Mouse (Mus musculus): ENCODE measurements around the gene Vcam1. TPM values are rescaled to one million over a fixed set of nuclear protein-coding genes. Genes with fewer than 3 reads are reported as not detected.

Vcam1 gene
- total and polyA plus RNA-seq, 2 experiments, result 1.9 to 16.9 TPM

- Histone ChIP-seq H3K4me1 (ENCODE audit: control insufficient read depth, insufficient read depth, low read length) (no peaks in the 10 kb centered on the region), H3K27me3 (ENCODE audit: control insufficient read depth, insufficient read depth, low read length) (no peaks in the 10 kb centered on the region), H3K36me3 (ENCODE audit: control insufficient read depth, insufficient read depth, low read length) (no peaks in the 10 kb centered on the region), H3K27ac (replicated peaks; ENCODE audit: insufficient read depth, low read depth, low read length) (no peak overlapping the region), H3K79me2 (ENCODE audit: control insufficient read depth, insufficient read depth, low read length) (no peaks in the 10 kb centered on the region), H3K9ac (ENCODE audit: low read depth, low read length) (no peak overlapping the region), H3K4me3 (ENCODE audit: insufficient read depth, low read depth, low read length) (no peak overlapping the region)
- no peak for DNase-seq (ENCODE audit: extremely low read depth, low read depth, low spot score)
- 59% methylated on average over 9 of the region's 9 CpGs for WGBS
- TF ChIP-seq POLR2A (IDR thresholded peaks at IDR 0.05; ENCODE audit: extremely low read depth, insufficient read depth, low read length), result no peak
- TF ChIP-seq CTCF (IDR thresholded peaks at IDR 0.05; ENCODE audit: low read depth, low read length), result no peak
Observed at GRCm38 (mm10) chr3:116148676-116149075, 19.2 kb upstream of the Vcam1 start.

- no peak overlapping the region for H3K9ac ChIP-seq (ENCODE audit: low read depth, low read length)
- H3K36me3 ChIP-seq (ENCODE audit: control insufficient read depth, insufficient read depth, low read length), result no peaks in the 10 kb centered on the region
- H3K4me1 ChIP-seq (ENCODE audit: control insufficient read depth, insufficient read depth, low read length), result peaks cover 1% of the 10 kb centered on the region; the same call in 1 of the 2 replicates
- no peak overlapping the region for H3K27ac ChIP-seq (replicated peaks; ENCODE audit: insufficient read depth, low read depth, low read length)
- 97% methylated on average over 3 of the region's 3 CpGs for WGBS
- no peak for DNase-seq (ENCODE audit: extremely low read depth, low read depth, low spot score)
- TF ChIP-seq POLR2A (IDR thresholded peaks at IDR 0.05; ENCODE audit: extremely low read depth, insufficient read depth, low read length) (no peak), CTCF (IDR thresholded peaks at IDR 0.05; ENCODE audit: low read depth, low read length) (no peak)
- no peak overlapping the region for H3K4me3 ChIP-seq (ENCODE audit: insufficient read depth, low read depth, low read length)
- H3K27me3 ChIP-seq (ENCODE audit: control insufficient read depth, insufficient read depth, low read length), result no peaks in the 10 kb centered on the region
- no peaks in the 10 kb centered on the region for H3K79me2 ChIP-seq (ENCODE audit: control insufficient read depth, insufficient read depth, low read length)
Observed at GRCm38 (mm10) chr3:116141226-116141625, 11.7 kb upstream of the Vcam1 start.

GRCm38 (mm10) chr3:116139000-116139399 is 9.5 kb upstream of the Vcam1 start:
- Histone ChIP-seq H3K27me3 (ENCODE audit: control insufficient read depth, insufficient read depth, low read length) (no peaks in the 10 kb centered on the region), H3K4me1 (ENCODE audit: control insufficient read depth, insufficient read depth, low read length) (peaks cover 1% of the 10 kb centered on the region; the same call in 1 of the 2 replicates), H3K4me3 (ENCODE audit: insufficient read depth, low read depth, low read length) (no peak overlapping the region), H3K79me2 (ENCODE audit: control insufficient read depth, insufficient read depth, low read length) (no peaks in the 10 kb centered on the region), H3K9ac (ENCODE audit: low read depth, low read length) (no peak overlapping the region), H3K36me3 (ENCODE audit: control insufficient read depth, insufficient read depth, low read length) (no peaks in the 10 kb centered on the region), H3K27ac (replicated peaks; ENCODE audit: insufficient read depth, low read depth, low read length) (no peak overlapping the region)
- no peak for DNase-seq (ENCODE audit: extremely low read depth, low read depth, low spot score)
- TF ChIP-seq POLR2A (IDR thresholded peaks at IDR 0.05; ENCODE audit: extremely low read depth, insufficient read depth, low read length) (no peak), CTCF (IDR thresholded peaks at IDR 0.05; ENCODE audit: low read depth, low read length) (no peak)
- 67% methylated on average over 5 of the region's 5 CpGs for WGBS

- no peak overlapping the region for H3K9ac ChIP-seq (ENCODE audit: low read depth, low read length)
- WGBS, result 64% methylated on average over 5 of the region's 5 CpGs
- no peaks in the 10 kb centered on the region for H3K79me2 ChIP-seq (ENCODE audit: control insufficient read depth, insufficient read depth, low read length)
- no peak for DNase-seq (ENCODE audit: extremely low read depth, low read depth, low spot score)
- H3K4me1 ChIP-seq (ENCODE audit: control insufficient read depth, insufficient read depth, low read length), result peaks cover 1% of the 10 kb centered on the region; the same call in 1 of the 2 replicates
- H3K27ac ChIP-seq (replicated peaks; ENCODE audit: insufficient read depth, low read depth, low read length), result 0 out of 2 replicates have a peak overlapping the region, but pooled peaks have one; percentile 37
- TF ChIP-seq CTCF (IDR thresholded peaks at IDR 0.05; ENCODE audit: low read depth, low read length) (no peak), POLR2A (IDR thresholded peaks at IDR 0.05; ENCODE audit: extremely low read depth, insufficient read depth, low read length) (no peak)
- H3K27me3 ChIP-seq (ENCODE audit: control insufficient read depth, insufficient read depth, low read length), result no peaks in the 10 kb centered on the region
- no peaks in the 10 kb centered on the region for H3K36me3 ChIP-seq (ENCODE audit: control insufficient read depth, insufficient read depth, low read length)
- no peak overlapping the region for H3K4me3 ChIP-seq (ENCODE audit: insufficient read depth, low read depth, low read length)
Observed at GRCm38 (mm10) chr3:116138081-116138480, 8.6 kb upstream of the Vcam1 start.

GRCm38 (mm10) chr3:116133363-116133762 is 3.9 kb upstream of the Vcam1 start:
- no peak overlapping the region for H3K4me3 ChIP-seq (ENCODE audit: insufficient read depth, low read depth, low read length)
- no peak overlapping the region for H3K27ac ChIP-seq (replicated peaks; ENCODE audit: insufficient read depth, low read depth, low read length)
- WGBS, result 86% methylated on average over 5 of the region's 5 CpGs
- no peaks in the 10 kb centered on the region for H3K79me2 ChIP-seq (ENCODE audit: control insufficient read depth, insufficient read depth, low read length)
- TF ChIP-seq POLR2A (IDR thresholded peaks at IDR 0.05; ENCODE audit: extremely low read depth, insufficient read depth, low read length), result no peak
- TF ChIP-seq CTCF (IDR thresholded peaks at IDR 0.05; ENCODE audit: low read depth, low read length), result no peak
- H3K27me3 ChIP-seq (ENCODE audit: control insufficient read depth, insufficient read depth, low read length), result no peaks in the 10 kb centered on the region
- H3K4me1 ChIP-seq (ENCODE audit: control insufficient read depth, insufficient read depth, low read length), result no peaks in the 10 kb centered on the region; the same call in 1 of the 2 replicates
- H3K36me3 ChIP-seq (ENCODE audit: control insufficient read depth, insufficient read depth, low read length), result no peaks in the 10 kb centered on the region
- no peak for DNase-seq (ENCODE audit: extremely low read depth, low read depth, low spot score)
- H3K9ac ChIP-seq (ENCODE audit: low read depth, low read length), result no peak overlapping the region

GRCm38 (mm10) chr3:116130711-116131110 is 1.2 kb upstream of the Vcam1 start:
- no peak overlapping the region for H3K9ac ChIP-seq (ENCODE audit: low read depth, low read length)
- no peaks in the 10 kb centered on the region for H3K36me3 ChIP-seq (ENCODE audit: control insufficient read depth, insufficient read depth, low read length)
- DNase-seq (ENCODE audit: extremely low read depth, low read depth, low spot score), result no peak
- no peaks in the 10 kb centered on the region for H3K27me3 ChIP-seq (ENCODE audit: control insufficient read depth, insufficient read depth, low read length)
- no peaks in the 10 kb centered on the region for H3K79me2 ChIP-seq (ENCODE audit: control insufficient read depth, insufficient read depth, low read length)
- peaks cover 12% of the 10 kb centered on the region for H3K4me1 ChIP-seq (ENCODE audit: control insufficient read depth, insufficient read depth, low read length)
- no peak overlapping the region for H3K4me3 ChIP-seq (ENCODE audit: insufficient read depth, low read depth, low read length)
- WGBS, result 91% methylated on average over 3 of the region's 3 CpGs
- no peak overlapping the region for H3K27ac ChIP-seq (replicated peaks; ENCODE audit: insufficient read depth, low read depth, low read length)
- TF ChIP-seq POLR2A (IDR thresholded peaks at IDR 0.05; ENCODE audit: extremely low read depth, insufficient read depth, low read length) (no peak), CTCF (IDR thresholded peaks at IDR 0.05; ENCODE audit: low read depth, low read length) (no peak)
